Mouse (Mus musculus) T-helper 2 cell (primary cell): Measurements from ENCODE around the gene Tmem242.

Experiments used
- in situ Hi-C: fragments of 300-600 bp; cut with MboI, MseI; formaldehyde crosslinking; loops from one replicate; pipeline ENCODE4 v1.15.1; 2025; ENCODE audit warnings: high pct_unique_total_duplicates

Tmem242 gene

DNA sequence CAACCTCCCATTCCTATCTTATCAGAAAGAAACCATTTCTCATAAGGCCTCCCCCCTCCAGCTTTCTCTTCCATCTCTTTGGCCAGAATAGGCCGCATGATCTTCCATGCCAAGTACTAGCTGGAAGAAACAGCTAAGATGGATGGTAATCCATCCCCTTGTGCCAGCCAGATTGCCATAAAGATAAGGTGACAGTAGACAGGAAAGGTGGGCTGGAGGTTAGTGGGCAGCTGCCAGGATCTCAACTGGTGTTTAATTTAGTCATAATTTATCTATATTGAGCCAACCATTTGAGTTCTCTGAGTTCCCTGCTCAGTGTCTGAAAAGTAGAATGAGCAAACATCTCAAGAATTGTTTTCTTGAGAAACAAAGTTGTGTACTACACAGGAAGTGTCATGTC is 54.4 kb downstream of the Tmem242 start:
- in situ Hi-C loops: no loop called here

DNA sequence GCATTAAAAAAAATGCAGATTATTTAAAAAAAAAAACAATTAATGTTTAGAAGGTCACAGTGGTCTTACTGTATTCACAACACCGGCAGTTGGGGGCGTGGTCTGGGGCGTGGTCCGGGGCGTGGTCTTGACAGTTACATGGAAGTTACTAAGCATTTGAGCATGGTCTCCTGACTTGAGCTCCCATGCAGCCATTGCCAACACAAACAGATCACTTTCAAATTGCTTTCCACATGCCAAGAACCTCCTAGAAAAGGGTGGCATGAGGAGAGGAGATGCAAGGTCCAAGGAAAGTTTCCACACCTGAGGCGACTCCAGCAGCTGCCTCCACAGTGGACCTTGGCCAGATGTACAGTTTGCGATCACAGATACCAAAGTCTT is 62.1 kb downstream of the Tmem242 start:
- in situ Hi-C loops: no loop called here

DNA sequence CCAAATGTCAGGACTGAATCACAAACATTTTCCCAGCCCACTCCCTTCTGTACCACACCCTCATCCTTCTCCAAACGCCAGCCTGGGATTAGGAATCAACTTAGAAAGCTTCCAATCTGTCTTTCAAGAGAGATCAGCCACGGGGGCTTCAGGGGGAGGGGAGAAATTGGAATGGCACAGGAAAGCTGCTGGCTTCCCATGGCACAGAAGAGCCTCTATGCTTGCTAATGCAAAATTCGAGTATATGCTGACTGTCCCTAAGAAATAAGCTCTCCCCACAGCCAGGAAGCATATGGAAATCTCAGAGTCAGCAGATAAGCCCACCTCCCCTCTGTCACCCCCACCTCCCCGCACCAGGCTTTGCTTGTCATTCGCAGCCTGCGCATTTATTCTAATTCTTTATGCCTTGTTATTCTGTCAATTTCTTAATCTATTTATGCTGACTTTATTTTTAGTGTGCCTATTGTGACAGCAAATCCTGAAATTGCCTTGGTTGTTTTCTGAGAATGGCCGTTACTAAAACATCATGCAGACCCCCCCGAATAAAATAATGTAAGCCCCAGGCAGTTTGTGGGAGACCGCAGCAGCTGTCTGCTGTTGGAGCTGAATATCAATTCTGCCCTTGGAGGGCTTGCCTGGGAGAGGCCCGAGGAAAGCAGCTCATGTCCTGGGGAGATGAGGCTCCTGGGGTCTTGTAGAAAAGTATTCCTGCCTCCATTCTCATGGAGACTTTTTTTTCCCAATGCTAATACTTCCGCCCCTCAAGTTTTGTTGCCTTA is 62.7 kb downstream of the Tmem242 start:
- in situ Hi-C loops: no loop called here

DNA sequence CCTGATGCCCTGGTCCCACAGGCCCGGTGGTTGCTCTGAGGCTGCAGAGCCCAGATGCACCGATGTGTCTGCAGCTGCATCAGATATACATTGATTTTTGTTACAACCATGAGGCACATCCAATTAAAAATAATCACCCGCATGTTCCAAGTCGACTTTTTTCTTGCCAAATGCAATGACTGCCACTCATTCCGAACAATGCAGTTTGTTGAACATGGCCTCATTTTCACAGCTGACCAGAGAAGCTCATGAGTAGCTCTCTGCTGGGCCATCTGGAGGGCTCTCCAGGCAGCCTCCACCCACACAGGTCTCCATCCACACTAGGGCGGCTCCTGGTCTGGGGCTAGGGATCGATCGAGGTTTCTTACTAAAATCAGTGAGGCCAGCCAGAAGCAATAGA is 67.1 kb downstream of the Tmem242 start:
- in situ Hi-C loops: no loop called here

DNA sequence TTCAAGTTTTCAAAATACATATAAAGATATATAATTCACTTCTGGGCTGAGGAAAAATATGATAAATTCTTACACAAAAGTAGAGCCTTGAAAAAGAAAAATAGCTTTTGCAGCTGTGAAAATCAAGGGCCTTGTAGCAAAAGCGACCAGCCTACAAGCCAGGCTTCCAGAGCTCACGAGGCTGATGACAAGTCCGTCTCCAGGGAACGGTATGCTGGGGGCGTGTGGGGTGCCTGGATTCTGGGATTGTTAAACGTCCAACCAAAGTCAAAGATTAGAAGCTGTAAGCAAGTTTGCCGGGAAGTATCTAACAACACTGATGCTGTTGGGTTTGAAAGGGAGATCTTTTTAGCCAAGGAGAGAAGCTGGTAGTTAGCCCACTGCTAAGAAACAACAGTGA is 68.5 kb downstream of the Tmem242 start:
- in situ Hi-C loops: no loop called here

DNA sequence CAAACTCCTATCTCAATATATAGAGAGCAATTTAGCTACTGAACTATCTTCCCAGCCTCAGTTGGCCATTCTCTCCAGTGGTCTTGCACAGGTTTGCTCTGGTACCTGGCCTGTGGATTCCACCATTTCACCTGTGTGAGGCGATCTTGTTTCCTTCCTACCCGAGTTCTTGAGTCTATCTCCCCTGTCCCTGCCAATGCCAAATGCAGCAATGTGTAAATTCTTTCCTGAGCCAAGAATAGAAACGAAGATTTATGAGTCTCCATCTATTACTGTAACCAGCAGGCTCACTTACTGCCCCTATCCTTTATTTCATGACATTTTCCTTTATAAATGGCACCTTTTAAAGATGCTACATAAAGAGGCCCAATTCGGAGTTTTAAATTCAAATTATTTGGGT is 69.0 kb downstream of the Tmem242 start:
- in situ Hi-C loops: no loop called here

DNA sequence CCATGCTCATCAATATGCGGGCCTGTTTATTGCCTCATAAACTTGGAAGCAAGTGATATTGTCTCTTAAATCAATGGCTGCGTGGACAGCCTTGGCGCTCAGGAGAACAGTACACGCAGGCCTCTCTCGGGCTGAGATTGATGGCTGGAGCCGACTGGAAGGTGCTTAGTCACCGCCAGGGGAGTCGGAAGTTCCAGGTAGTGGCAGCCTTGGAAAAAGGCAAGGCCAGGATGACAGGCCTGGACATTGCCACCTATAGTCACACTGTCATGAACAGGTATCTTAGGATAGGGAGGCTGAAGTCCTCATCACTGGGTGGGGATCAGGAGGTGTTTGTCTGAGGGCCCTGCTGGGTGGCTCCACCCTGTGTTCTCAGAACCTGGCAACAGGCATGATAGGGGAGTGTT is 74.1 kb downstream of the Tmem242 start:
- in situ Hi-C loops: no loop called here
